Mouse (Mus musculus): ENCODE data around the gene Psmb7. TPM values are rescaled to one million over a fixed set of nuclear protein-coding genes. Genes with fewer than 3 reads are reported as not detected.

The Psmb7 gene
- polyA plus RNA-seq, 1 experiment from 2014 or later = 271 TPM

GRCm38 (mm10) chr2:38578602-38579521 is 65.0 kb downstream of the Psmb7 start:
- Histone ChIP-seq H3K9me3 (ENCODE audit: control insufficient read depth, low read length) (no peaks in the 10 kb centered on the region), H3K4me2 (no peak overlapping the region), H3K27ac (ENCODE audit: low read depth, low read length) (no peak overlapping the region), H3K4me1 (replicated peaks; ENCODE audit: control insufficient read depth, insufficient read depth, low read length) (no peaks in the 10 kb centered on the region), H3K4me3 (ENCODE audit: low read depth, low read length) (no peak overlapping the region), H3K27me3 (replicated peaks; ENCODE audit: control insufficient read depth, insufficient read depth, low read length) (no peaks in the 10 kb centered on the region), H3K9ac (ENCODE audit: low read depth, low read length) (no peak overlapping the region), H3K36me3 (ENCODE audit: control insufficient read depth, insufficient read depth, low read length) (peaks cover 9% of the 10 kb centered on the region; the same call in 1 of the 2 replicates)
- ATAC-seq (replicated peaks; ENCODE audit: low FRiP score) (no peak), DNase-seq (ENCODE audit: low spot score) (no peak)
- WGBS = 73% methylated on average over 13 of the region's 13 CpGs

DNA sequence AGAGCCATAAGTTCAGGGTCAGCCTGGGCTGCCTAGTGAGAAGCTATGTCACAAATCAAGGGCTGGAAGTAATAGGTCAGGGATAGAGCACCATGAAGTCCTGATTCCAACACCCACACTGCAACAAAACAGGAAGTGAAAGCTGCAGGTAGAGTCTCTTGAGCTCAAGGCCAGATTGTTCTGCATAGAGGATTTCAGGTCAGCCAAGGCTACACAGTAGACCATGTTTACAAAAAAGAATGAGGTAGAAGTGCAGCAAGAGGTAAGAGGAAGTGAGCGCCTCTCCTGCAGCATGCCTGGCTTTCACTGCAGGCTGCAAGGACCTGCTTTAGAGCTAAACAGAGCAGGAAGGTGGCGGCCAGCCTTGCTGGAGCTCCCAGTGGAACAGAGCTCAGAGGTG is 69.2 kb downstream of the Psmb7 start:
- Histone ChIP-seq H3K9me3 (ENCODE audit: control insufficient read depth, low read length) (no peaks in the 10 kb centered on the region), H3K27me3 (replicated peaks; ENCODE audit: control insufficient read depth, insufficient read depth, low read length) (no peaks in the 10 kb centered on the region), H3K4me3 (ENCODE audit: low read depth, low read length) (no peak overlapping the region), H3K27ac (ENCODE audit: low read depth, low read length) (no peak overlapping the region), H3K4me1 (replicated peaks; ENCODE audit: control insufficient read depth, insufficient read depth, low read length) (no peaks in the 10 kb centered on the region), H3K36me3 (ENCODE audit: control insufficient read depth, insufficient read depth, low read length) (peaks cover 6% of the 10 kb centered on the region; the same call in 1 of the 2 replicates), H3K9ac (ENCODE audit: low read depth, low read length) (no peak overlapping the region), H3K4me2 (no peak overlapping the region)
- ATAC-seq (replicated peaks; ENCODE audit: low FRiP score) (no peak), DNase-seq (ENCODE audit: low spot score) (no peak)
- WGBS = 86% methylated on average over 2 of the region's 2 CpGs

DNA sequence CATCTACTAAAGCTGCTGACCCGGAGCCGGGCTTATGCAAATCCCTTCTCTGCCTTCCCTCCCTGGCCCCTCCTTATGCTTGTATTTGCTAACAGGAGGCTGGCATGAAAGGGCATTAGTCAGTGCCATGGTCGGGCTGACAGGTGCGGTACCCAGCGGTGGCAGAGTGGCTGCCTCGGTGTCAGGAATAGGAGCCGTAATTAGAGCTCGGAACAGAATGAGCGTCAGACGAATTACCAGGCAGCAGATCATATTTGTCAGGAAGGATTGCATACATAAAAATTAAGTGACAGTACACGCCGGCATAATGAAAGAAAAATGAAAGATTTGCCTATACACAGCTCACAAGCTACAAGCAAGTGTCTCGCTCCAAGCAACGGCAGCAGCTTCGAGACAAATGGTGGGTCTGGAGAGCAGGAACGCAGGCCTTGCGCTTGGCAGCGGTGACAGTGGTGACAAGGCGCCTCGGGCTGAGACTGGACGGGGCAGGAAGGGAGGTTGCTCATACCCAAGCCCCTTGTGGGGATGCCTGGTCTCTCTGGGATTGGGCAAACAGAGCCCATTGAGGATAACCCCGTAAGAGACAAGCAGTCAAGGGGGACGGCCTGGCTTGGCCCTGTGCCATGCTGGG is 71.8 kb downstream of the Psmb7 start:
- Histone ChIP-seq H3K4me3 (ENCODE audit: low read depth, low read length) (no peak overlapping the region), H3K9me3 (ENCODE audit: control insufficient read depth, low read length) (no peaks in the 10 kb centered on the region), H3K4me2 (no peak overlapping the region), H3K36me3 (ENCODE audit: control insufficient read depth, insufficient read depth, low read length) (peaks cover 2% of the 10 kb centered on the region; the same call in 1 of the 2 replicates), H3K4me1 (replicated peaks; ENCODE audit: control insufficient read depth, insufficient read depth, low read length) (no peaks in the 10 kb centered on the region), H3K27ac (ENCODE audit: low read depth, low read length) (no peak overlapping the region), H3K27me3 (replicated peaks; ENCODE audit: control insufficient read depth, insufficient read depth, low read length) (no peaks in the 10 kb centered on the region), H3K9ac (ENCODE audit: low read depth, low read length) (no peak overlapping the region)
- DNase-seq (ENCODE audit: low spot score) (no peak), ATAC-seq (replicated peaks; ENCODE audit: low FRiP score) (no peak)
- 93% methylated on average over 23 of the region's 23 CpGs for WGBS

DNA sequence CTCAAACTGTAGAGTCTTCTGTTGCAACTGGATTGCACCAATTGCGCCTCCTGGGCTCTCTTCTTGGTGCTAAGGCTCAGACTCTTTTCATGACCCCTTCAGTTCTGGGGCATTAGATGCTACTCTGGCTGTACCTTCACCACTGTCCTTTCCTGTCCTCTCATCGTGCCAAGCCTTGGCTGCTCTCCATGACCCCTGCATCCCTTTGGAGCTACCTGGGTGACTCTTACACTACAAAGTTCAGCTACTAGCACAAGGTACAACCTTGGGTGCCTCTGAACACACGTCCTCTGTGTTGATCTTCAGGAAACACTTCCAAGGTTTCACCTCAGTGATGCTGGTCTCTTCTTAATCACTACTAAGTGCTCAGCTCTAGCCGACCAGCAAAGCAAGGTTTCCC is 81.3 kb downstream of the Psmb7 start:
- no peaks in the 10 kb centered on the region for H3K4me1 ChIP-seq (replicated peaks; ENCODE audit: control insufficient read depth, insufficient read depth, low read length)
- H3K4me2 ChIP-seq = no peak overlapping the region
- no peak overlapping the region for H3K4me3 ChIP-seq (ENCODE audit: low read depth, low read length)
- 86% methylated on average over 4 of the region's 4 CpGs for WGBS
- no peak for ATAC-seq (replicated peaks; ENCODE audit: low FRiP score)
- H3K9ac ChIP-seq (ENCODE audit: low read depth, low read length) = no peak overlapping the region
- H3K9me3 ChIP-seq (ENCODE audit: control insufficient read depth, low read length) = no peaks in the 10 kb centered on the region
- DNase-seq (ENCODE audit: low spot score) = no peak
- H3K27me3 ChIP-seq (replicated peaks; ENCODE audit: control insufficient read depth, insufficient read depth, low read length) = no peaks in the 10 kb centered on the region
- peaks cover 10% of the 10 kb centered on the region for H3K36me3 ChIP-seq (ENCODE audit: control insufficient read depth, insufficient read depth, low read length)
- no peak overlapping the region for H3K27ac ChIP-seq (ENCODE audit: low read depth, low read length)

DNA sequence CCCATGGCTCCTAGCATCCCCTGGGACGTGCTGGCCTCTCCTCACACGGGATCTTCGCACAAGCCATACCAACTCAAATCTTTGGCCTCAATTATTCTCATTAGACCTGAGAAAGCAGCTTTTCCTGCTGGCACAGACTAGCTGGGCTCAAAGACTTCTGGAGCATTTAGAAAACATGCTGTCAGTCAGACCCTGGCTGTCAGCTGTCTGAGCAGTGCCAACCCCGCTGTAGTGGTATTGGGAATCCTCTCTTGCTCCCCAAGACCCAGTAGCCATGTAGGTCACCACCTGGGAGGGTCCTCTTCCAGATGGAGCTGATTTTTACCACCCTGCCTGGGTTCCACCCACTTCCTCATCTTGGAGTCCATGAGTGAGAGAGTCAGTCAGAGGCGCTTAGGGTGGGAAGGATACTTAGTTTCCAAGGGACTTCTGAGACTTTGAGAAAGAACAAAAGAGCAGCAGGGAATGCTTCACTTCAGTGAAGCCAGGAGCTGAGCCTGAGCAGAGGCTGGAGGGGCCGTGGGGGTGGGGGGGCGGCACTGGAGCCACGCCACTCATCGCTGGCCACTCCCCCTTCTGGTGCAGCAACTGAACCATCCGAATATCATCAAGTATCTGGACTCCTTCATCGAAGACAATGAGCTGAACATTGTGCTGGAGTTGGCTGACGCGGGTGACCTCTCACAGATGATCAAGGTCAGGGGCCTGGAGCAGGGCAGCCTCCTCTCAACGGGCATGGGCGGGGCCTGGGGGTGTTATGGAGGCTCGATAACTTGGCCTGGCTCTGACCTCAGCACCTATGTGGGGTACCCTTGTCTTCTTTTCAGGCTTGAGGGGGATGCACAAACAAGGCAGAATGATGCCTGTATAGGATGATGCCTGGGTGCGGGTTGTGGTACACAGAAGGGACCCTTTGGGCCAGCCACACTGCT is 83.3 kb downstream of the Psmb7 start:
- ATAC-seq (replicated peaks; ENCODE audit: low FRiP score) (no peak), DNase-seq (ENCODE audit: low spot score) (no peak)
- H3K4me1 ChIP-seq (replicated peaks; ENCODE audit: control insufficient read depth, insufficient read depth, low read length) = no peaks in the 10 kb centered on the region
- H3K9ac ChIP-seq (ENCODE audit: low read depth, low read length) = no peak overlapping the region
- no peak overlapping the region for H3K27ac ChIP-seq (ENCODE audit: low read depth, low read length)
- no peaks in the 10 kb centered on the region for H3K27me3 ChIP-seq (replicated peaks; ENCODE audit: control insufficient read depth, insufficient read depth, low read length)
- H3K4me3 ChIP-seq (ENCODE audit: low read depth, low read length) = no peak overlapping the region
- H3K4me2 ChIP-seq = no peak overlapping the region
- no peaks in the 10 kb centered on the region for H3K9me3 ChIP-seq (ENCODE audit: control insufficient read depth, low read length)
- WGBS = 80% methylated on average over 17 of the region's 17 CpGs
- H3K36me3 ChIP-seq (ENCODE audit: control insufficient read depth, insufficient read depth, low read length) = peaks cover 10% of the 10 kb centered on the region

- H3K27ac ChIP-seq (ENCODE audit: low read depth, low read length) = no peak overlapping the region
- H3K27me3 ChIP-seq (replicated peaks; ENCODE audit: control insufficient read depth, insufficient read depth, low read length) = no peaks in the 10 kb centered on the region
- H3K9ac ChIP-seq (ENCODE audit: low read depth, low read length) = no peak overlapping the region
- DNase-seq (ENCODE audit: low spot score) = no peak
- 80% methylated on average over 3 of the region's 3 CpGs for WGBS
- no peak overlapping the region for H3K4me3 ChIP-seq (ENCODE audit: low read depth, low read length)
- no peaks in the 10 kb centered on the region for H3K4me1 ChIP-seq (replicated peaks; ENCODE audit: control insufficient read depth, insufficient read depth, low read length)
- no peaks in the 10 kb centered on the region for H3K9me3 ChIP-seq (ENCODE audit: control insufficient read depth, low read length)
- no peak for ATAC-seq (replicated peaks; ENCODE audit: low FRiP score)
- H3K36me3 ChIP-seq (ENCODE audit: control insufficient read depth, insufficient read depth, low read length) = peaks cover 10% of the 10 kb centered on the region
- H3K4me2 ChIP-seq = no peak overlapping the region
Observed at GRCm38 (mm10) chr2:38556721-38557120, 87.2 kb downstream of the Psmb7 start.

- Histone ChIP-seq H3K4me3 (ENCODE audit: low read depth, low read length) (no peak overlapping the region), H3K9me3 (ENCODE audit: control insufficient read depth, low read length) (no peaks in the 10 kb centered on the region), H3K9ac (ENCODE audit: low read depth, low read length) (no peak overlapping the region), H3K27me3 (replicated peaks; ENCODE audit: control insufficient read depth, insufficient read depth, low read length) (no peaks in the 10 kb centered on the region), H3K4me1 (replicated peaks; ENCODE audit: control insufficient read depth, insufficient read depth, low read length) (no peaks in the 10 kb centered on the region), H3K4me2 (no peak overlapping the region), H3K27ac (ENCODE audit: low read depth, low read length) (no peak overlapping the region), H3K36me3 (ENCODE audit: control insufficient read depth, insufficient read depth, low read length) (peaks cover 7% of the 10 kb centered on the region)
- DNase-seq (ENCODE audit: low spot score) = no peak
- no peak for ATAC-seq (replicated peaks; ENCODE audit: low FRiP score)
- WGBS = 82% methylated on average over 4 of the region's 4 CpGs
Observed at GRCm38 (mm10) chr2:38555659-38556058, 88.2 kb downstream of the Psmb7 start.

GRCm38 (mm10) chr2:38554226-38554995 is 89.5 kb downstream of the Psmb7 start:
- DNase-seq (ENCODE audit: low spot score) = no peak
- H3K4me3 ChIP-seq (ENCODE audit: low read depth, low read length) = no peak overlapping the region
- no peaks in the 10 kb centered on the region for H3K9me3 ChIP-seq (ENCODE audit: control insufficient read depth, low read length)
- H3K4me2 ChIP-seq = no peak overlapping the region
- no peaks in the 10 kb centered on the region for H3K4me1 ChIP-seq (replicated peaks; ENCODE audit: control insufficient read depth, insufficient read depth, low read length)
- no peak overlapping the region for H3K9ac ChIP-seq (ENCODE audit: low read depth, low read length)
- WGBS = 78% methylated on average over 19 of the region's 19 CpGs
- peaks cover 4% of the 10 kb centered on the region; the same call in 1 of the 2 replicates for H3K36me3 ChIP-seq (ENCODE audit: control insufficient read depth, insufficient read depth, low read length)
- no peak for ATAC-seq (replicated peaks; ENCODE audit: low FRiP score)
- no peak overlapping the region for H3K27ac ChIP-seq (ENCODE audit: low read depth, low read length)
- no peaks in the 10 kb centered on the region for H3K27me3 ChIP-seq (replicated peaks; ENCODE audit: control insufficient read depth, insufficient read depth, low read length)
